In genomic region chr2:108743511-108743910, GRCm38 (mm10) we compare ENCODE assay signal across 25 mouse cellular contexts.
DNase-seq lines count a peak whose midpoint lies in the region; ATAC-seq lines count a peak whose summit lies in the region.
"Had no signal": no experiment of that assay in that cellular context is flagged by ENCODE, and none has a peak within 500 bp of the region (broad histone marks: within the 10 kb centered on the region; RNA-seq: fewer than 3 reads in every experiment).

No protein-coding gene starts in this region.

- ATAC-seq in erythroblast, adult 5-6 weeks (replicated peaks; ENCODE audit: low FRiP score, poor library complexity, severe bottlenecking): no peak
- ATAC-seq: forebrain, embryonic 14.5 days; liver, embryonic 12.5 days; liver, postnatal 0 days; lung, postnatal 0 days had no signal

- peak; percentile 59 for DNase-seq in heart, adult 11 months
- DNase-seq in heart, postnatal 10 days: no peak
- DNase-seq in NIH3T3 (ENCODE audit: low read depth): peak; percentile 8
- peak; percentile 23 for DNase-seq in embryo, embryonic 11.5 days (ENCODE audit: low read depth, low spot score)
- DNase-seq in hindlimb bud, embryonic 11.5 days (ENCODE audit: extremely low spot score, low read depth, low spot score): peak; percentile 66
- DNase-seq in retina, embryonic 14.5 days (ENCODE audit: low spot score): no peak
- DNase-seq in retina, postnatal 1 day: no peak
- DNase-seq: adrenal gland, postnatal 25 days; cerebellum, adult 18-20 months; cerebellum, postnatal 14 days; gastrocnemius, adult 2 months; gastrocnemius, postnatal 36 days; heart, adult 2 months; kidney, adult 11 months; kidney, postnatal 25 days; liver, postnatal 0 days; lung, postnatal 4 days; right cerebral cortex, adult 18-20 months; spleen, adult 18-20 months; thymus, adult 18-20 months; thymus, postnatal 25 days had no signal

- intact Hi-C loops in heart, postnatal 10 days (cut with DNase I): no loop called here

Comparison
In these comparisons a context has a peak if more than half of its experiments do, and no peak if none do; other contexts are left out.
1. DNase-seq: peak in heart, adult 11 months (single experiment), NIH3T3 (single experiment), embryo, embryonic 11.5 days (single experiment) and hindlimb bud, embryonic 11.5 days (single experiment); none in heart, postnatal 10 days (0 of 2), retina, embryonic 14.5 days (single experiment) and retina, postnatal 1 day (single experiment).